Mouse (Mus musculus) c-Kit-positive CD71-positive TER-119-positive erythroid progenitor cells, embryonic 14.5 days (primary cell): ENCODE results near the gene Plpp7.

Experiments used
- DNase-seq: peaks from one replicate; pipeline ENCODE4 v3.0.0-alpha.2; 2013; ENCODE audit warnings: low spot score

The Plpp7 gene

DNA sequence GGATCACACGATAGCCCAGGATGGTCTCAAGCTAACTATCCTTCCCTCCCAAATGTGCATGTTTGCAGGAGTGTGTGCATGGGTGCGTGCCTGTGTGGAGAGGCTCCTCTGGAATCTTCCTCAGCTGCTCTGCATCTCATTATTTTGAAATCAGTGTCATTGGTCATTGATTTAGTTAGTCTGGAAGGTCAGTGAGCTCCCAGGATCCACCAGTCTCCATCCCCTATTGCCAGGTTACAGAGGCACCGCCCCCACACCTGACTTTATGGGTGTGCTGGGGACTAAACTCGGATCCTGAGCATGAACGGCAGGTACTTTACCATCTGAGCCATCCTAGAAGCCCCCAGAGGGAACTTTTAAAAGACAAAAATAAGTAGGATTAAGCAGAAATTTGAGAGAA, 7.6 kb downstream of the Plpp7 start:
- no peak for DNase-seq

DNA sequence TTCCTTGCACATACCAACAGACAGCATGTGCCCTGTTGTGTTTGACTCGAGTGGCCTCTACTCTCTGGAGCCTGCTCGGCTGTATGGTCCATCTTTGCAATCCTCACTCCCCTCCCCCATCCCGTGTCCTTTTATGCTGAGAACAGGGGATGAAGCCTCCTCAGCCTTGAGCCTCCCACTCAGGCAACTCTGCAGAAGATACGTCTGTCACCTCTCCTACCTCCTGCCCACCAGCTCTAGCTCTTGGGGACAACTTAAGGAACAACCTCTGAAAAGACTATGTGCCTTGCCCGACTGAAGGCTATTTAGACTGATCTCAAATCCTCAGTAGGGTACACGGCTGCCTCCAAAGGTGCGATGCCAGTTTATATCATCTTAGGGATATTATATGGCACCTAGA, 8.2 kb downstream of the Plpp7 start:
- DNase-seq, result no peak

GRCm38 (mm10) chr2:32104122-32104521, 8.8 kb downstream of the Plpp7 start:
- no peak for DNase-seq

- DNase-seq, result no peak
Measured at GRCm38 (mm10) chr2:32105117-32105913, 10.0 kb downstream of the Plpp7 start.

DNA sequence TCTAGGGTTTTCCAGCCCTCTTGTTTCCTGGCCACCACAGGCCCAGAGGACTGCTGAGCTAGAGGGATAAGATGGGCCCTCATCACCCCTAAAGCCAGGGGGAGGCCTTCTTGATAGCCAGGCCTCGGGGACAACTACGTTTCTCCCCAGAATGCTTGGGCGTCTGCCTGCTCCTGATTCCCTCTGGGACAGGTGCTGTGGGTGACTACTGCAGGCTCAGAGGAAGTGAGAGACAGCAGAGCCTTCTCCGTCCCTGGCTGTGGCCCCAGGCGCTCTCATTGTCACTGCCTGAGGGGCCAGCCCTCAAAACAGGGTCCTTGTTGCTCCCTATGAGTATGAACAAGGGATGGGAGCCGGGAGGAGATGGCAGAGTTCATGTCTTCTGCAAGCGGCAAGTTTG, 10.6 kb downstream of the Plpp7 start:
- DNase-seq, result no peak

DNA sequence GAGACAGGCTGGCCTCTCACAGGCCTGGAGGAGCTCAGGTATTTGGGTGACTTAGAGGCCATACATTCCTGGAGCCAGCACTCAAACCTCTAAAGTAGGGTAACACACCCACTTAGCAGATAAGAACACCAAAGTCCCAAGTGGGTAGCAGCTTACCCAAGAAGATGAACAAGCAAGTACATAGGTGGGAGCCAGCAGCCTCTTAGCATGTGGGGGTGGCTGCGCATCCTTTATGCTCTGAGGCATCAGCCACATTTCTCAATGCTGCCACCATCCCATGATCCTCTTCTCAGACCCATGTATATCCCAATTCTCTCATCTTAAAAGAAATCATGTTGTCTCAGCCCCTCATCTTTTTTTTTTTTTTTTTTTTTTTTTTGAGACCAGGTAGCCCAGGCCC, 15.9 kb downstream of the Plpp7 start:
- no peak for DNase-seq

GRCm38 (mm10) chr2:32112548-32112947, 17.2 kb downstream of the Plpp7 start:
- DNase-seq, result no peak

GRCm38 (mm10) chr2:32115851-32116268, 20.5 kb downstream of the Plpp7 start:
- DNase-seq, result no peak

DNA sequence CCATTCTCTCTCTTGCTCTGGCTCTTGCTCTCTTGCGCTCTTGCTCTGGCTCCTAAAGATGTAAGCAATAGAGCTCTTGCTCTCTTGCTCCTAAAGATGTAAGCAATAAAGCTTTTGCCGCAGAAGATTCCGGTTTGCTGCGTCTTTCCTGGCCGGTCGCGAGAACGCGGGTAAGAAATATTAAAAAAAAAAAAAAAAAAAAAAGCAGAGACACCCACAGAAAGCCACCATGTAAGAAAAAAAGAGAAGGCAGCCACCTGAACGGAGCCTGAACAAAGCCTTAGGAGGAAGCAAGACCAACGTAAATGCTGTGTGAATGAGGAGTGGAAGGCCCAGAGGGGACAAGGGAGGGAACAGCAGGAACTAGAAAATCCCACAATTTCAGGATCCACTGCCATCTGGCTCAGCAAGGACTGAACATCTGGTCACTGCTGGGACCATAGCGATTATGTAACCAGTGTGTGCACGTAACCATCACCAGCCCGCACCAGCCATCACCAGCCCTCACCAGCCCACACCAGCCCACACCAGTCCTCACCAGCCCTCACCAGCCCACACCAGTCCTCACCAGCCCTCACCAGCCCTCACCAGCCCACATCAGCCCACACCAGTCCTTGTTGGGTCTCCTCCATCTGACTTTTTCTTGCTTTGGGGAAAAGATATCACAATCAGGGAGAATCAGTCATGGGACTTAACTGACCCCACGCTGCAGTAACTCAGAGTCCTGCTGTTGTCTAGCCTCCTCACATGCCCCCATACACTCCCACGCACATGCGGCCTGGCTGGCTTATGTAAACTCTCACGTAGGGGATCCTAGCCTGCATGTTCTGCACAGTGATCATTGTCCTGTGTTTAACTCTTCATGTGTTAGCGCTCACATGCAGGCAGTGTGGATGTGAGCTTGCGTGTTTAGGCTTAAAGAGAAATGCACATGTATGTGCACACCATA, 24.7 kb downstream of the Plpp7 start:
- DNase-seq, result no peak

- peak; percentile 42 for DNase-seq
Measured at GRCm38 (mm10) chr2:32121150-32121549, 25.8 kb downstream of the Plpp7 start.

GRCm38 (mm10) chr2:32121785-32122184, 26.5 kb downstream of the Plpp7 start:
- no peak for DNase-seq

DNA sequence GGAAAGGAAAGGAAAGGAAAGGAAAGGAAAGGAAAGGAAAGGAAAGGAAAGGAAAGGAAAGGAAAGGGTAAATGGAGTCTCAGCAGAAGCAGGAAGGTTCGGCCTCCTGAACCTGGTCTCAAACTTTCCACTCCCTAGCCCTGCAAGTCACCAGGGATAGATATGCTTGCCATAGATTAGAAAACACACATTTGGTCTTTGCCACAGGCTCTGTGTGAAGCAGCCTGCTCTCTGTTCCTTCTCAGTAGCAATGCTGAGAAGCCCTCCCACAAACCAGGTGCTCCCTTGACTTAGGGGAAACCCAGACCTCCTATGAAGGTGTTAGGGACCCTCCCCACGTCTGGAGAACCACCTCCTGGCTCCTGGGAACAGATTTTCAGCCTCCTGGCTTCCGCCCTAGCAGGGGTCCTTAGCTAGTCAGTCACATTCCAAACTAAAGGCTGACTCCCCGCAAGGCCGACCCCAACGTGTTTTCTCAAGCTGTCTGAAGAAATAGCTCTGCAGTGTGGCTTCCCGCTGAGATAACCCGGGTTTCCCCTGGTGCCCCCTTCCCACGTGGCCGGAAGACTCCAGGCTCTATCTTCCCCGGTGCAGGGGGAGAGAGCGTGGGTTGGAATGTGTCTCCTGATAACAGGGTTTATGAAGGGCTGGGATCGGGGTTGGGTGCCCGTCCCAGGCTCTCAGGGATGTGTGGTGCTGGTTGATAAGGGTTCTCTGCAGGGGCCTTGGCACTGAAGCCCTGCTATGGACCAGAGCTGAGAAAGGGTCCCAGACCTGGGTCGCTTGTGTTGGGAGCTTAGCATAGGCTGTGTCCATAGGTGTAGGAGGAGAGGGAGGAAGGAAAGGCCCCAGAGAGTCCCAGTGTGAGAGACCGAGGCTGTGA, 32.6 kb downstream of the Plpp7 start:
- peak; percentile 98 for DNase-seq

- DNase-seq, result no peak
Measured at GRCm38 (mm10) chr2:32128536-32128841, 33.2 kb downstream of the Plpp7 start.

GRCm38 (mm10) chr2:32129383-32130074, 34.2 kb downstream of the Plpp7 start:
- DNase-seq, result no peak

- DNase-seq, result peak; percentile 90
Measured at GRCm38 (mm10) chr2:32130435-32130834, 35.1 kb downstream of the Plpp7 start.

GRCm38 (mm10) chr2:32131205-32131834, 36.0 kb downstream of the Plpp7 start:
- DNase-seq, result no peak

DNA sequence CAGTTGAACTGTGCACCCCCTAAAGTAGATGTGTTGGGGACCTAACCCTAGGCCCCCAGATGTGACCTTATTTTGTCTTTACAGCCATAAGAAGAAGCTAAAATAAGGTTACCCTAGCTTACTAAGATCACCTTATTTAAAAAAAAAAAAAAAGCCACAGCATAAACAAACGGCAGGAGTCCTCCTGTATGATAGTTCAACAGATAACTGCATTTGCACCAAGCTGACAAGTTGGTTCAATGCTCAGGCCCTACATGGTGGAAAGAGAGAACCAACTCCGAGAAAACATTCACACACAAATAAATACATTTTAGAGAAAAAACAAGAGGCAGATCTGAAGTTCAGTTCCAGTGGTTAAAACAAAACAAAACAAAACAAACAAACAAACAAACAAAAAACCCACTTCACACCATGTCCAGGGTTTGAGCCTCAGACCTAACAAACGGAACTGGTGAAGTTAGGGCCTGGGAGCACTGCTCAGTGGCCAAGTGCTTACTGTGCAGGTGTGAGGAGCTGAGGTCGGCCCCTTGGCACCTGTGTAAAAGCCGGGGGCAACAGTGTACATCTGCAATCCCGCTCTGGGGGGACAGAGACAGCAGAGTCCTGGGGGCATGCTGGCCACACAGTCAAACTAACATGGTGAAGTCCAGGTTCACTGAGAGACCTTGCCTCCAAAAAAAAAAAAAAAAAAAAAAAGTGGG, 36.7 kb downstream of the Plpp7 start:
- DNase-seq, result no peak

DNA sequence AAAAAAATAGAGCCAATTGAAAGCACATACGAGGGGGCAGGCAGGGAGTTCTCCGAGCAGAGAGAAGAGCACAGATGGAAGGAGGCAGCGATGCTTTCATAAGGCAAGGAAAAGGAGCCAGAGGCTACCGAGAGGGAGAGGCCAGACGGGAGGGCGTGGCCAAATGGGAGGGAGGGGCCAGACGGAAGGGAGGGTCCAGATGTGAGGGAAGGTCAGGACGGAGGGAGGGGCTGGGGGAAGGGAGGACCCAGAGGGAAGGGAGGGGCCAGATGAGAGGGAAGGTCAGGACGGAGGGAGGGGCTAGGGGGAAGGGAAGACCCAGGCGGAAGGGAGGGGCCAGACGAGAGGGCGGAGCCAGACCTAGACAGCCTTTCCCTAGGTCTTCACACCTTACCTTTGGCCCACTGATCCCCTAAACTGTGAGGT, 37.3 kb downstream of the Plpp7 start:
- DNase-seq, result peak; percentile 94

DNA sequence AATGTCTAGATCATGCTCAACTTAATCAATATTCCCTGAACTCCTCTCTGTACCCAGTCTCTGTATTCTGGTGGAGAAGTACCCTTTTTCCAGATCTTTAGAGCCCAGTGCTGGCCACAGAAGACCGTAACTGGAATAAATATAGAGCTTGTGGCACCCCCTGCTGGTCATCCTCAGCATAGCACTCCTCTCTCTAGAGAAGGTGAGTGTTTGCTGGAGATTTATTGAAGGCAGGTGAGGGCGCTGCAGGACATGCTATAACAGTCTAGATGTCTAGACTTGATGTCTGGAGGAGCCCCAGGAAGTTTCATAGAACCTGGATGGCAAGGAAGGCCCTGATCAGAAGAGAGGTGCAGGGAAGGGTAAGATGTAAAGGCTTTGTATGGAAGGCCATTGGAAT, 38.7 kb downstream of the Plpp7 start:
- DNase-seq, result peak; percentile 91

DNA sequence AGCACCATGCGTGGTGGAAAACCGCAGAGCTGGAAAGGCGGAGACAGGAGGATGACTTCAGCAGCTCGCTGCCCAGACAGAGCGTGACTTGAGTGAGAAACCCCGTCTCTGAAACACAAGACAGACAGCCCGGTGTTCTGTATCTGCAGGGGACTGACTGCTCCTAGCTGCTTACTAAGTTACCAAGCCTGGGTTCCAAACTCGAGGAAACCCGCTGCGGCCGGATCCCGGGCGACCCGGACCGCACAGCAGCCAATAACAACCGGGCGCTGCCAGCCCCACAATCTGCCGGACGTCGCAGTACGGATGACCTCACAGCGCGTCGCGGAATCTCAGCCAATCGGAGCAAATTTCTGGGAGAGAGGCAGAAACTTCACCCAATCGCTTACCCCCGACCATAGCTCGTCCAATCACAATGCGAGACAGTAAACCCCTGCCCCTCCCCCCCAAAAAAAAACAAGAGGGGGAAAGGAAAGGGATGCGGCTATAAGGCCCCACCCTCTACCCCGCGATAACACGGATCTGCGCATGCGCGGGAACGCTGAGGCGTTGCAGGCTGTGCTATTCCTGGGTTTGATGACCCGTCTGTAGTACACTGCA, 42.4 kb downstream of the Plpp7 start:
- peak; percentile 100 for DNase-seq
